In the genomic region with DNA sequence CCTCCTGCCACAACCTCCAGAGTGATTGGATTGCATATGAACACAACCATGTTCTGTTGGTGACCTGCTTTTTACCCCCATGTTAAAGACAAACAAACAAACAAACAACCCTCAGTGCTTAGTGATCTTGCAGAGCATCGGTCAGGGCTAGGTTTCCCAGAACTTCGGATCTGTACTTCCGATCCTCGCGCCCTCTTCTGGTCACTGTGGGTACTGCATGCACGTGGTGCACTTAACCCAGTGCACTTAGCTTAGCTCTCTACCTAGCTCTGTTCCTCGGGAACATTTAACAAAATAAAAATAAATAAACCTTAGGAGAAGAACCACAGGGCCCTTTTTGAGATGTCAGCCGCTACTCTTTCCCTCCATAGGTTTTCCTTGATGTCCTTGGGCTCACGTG, we compare ENCODE assay signal across 8 mouse cellular contexts. TPM values are rescaled to one million over a fixed set of nuclear protein-coding genes. Genes with fewer than 3 reads are reported as not detected.
DNase-seq lines count a peak whose midpoint lies in the region.
"Had no signal": no experiment of that assay in that cellular context is flagged by ENCODE, and none has a peak within 500 bp of the region (broad histone marks: within the 10 kb centered on the region; RNA-seq: fewer than 3 reads in every experiment).

No protein-coding gene starts in this region.

- H3K9me3 ChIP-seq in hindbrain, embryonic 10.5 days, result no peaks in the 10 kb centered on the region

- DNase-seq in layer of hippocampus, postnatal 10 days (ENCODE audit: low spot score in 2 of 2), result peak; percentile 76 to 81
- no peak for DNase-seq in layer of hippocampus, adult 9-11 months
- DNase-seq in ES-CJ7 (ENCODE audit: low read depth, low spot score), result peak; percentile 88
- DNase-seq in adrenal gland, postnatal 36 days, result peak; percentile 54 to 69
- DNase-seq in hindbrain, embryonic 10.5 days (ENCODE audit: low spot score), result peak; percentile 69
- DNase-seq in lung, postnatal 25 days (ENCODE audit: low spot score), result peak; percentile 43
- peak; percentile 72 for DNase-seq in testis, postnatal 14 days (ENCODE audit: low spot score)

- WGBS in hindbrain, embryonic 10.5 days, result 45% methylated on average over 9 of the region's 9 CpGs

- no peak overlapping the region for H3K4me3 ChIP-seq in hindbrain, embryonic 10.5 days

- H3K27ac ChIP-seq in hindbrain, embryonic 10.5 days, result no peak overlapping the region
- H3K27ac ChIP-seq: macrophage had no signal

- H3K27me3 ChIP-seq in hindbrain, embryonic 10.5 days (ENCODE audit: insufficient read depth, poor library complexity, severe bottlenecking), result peaks cover 6% of the 10 kb centered on the region; the same call in 1 of the 2 replicates

- no peaks in the 10 kb centered on the region for H3K36me3 ChIP-seq in hindbrain, embryonic 10.5 days

- peaks cover 31% of the 10 kb centered on the region for H3K4me1 ChIP-seq in hindbrain, embryonic 10.5 days (replicated peaks)

RNA-seq across cellular contexts. Expression of a gene that starts 34.6 kb away (rescaled TPM):
- total RNA-seq in layer of hippocampus, postnatal 10 days (2021), result 1 to 10 TPM; 5.7 to 6.8 TPM
- 10 to 100 TPM; 44.6 to 85.9 TPM for total RNA-seq in adrenal gland, postnatal 36 days (2021)
- polyA plus RNA-seq in hindbrain, embryonic 10.5 days (2016; fragmentation: Nextera tagmentation; extraction: Ambion mirVana), result 7.5 and 10.2 TPM in 2 replicates

RNA-seq across cellular contexts. Expression of a gene that starts 48.2 kb away (rescaled TPM):
- 1 to 10 TPM; 4.3 to 4.4 TPM for total RNA-seq in layer of hippocampus, postnatal 10 days (2021)
- total RNA-seq in adrenal gland, postnatal 36 days (2021), result 1 to 10 TPM; 1.7 TPM
- polyA plus RNA-seq in hindbrain, embryonic 10.5 days (2016; fragmentation: Nextera tagmentation; extraction: Ambion mirVana), result 3.7 and 4.9 TPM in 2 replicates
- polyA plus RNA-seq: macrophage had no signal

Comparison
In these comparisons a context has a peak if more than half of its experiments do, and no peak if none do; other contexts are left out.
1. RNA of a gene that starts 34.6 kb away (total RNA-seq): 44.6 to 85.9 TPM in adrenal gland, postnatal 36 days; 5.7 to 6.8 TPM in layer of hippocampus, postnatal 10 days; every median in the first group is over 4 times any median in the second.